Mouse (Mus musculus): ENCODE measurements around the gene Mesp1. TPM values are rescaled to one million over a fixed set of nuclear protein-coding genes. Genes with fewer than 3 reads are reported as not detected.

Mesp1 gene
- not detected for polyA plus RNA-seq (2015; fragmentation: Illumina TruSeq; extraction: RNeasy Lipid Tissue Mini Kit (QIAGEN cat#74804); ENCODE audit: low read depth, low replicate concordance)

GRCm38 (mm10) chr7:79793688-79794087 lies at the start of gene Mesp1:
TSS of gene Mesp1 (minus strand) at chr7:79793788.

GRCm38 (mm10) chr7:79810611-79811506 lies 17.3 kb upstream of the Mesp1 start, which contains the start of gene Mesp2:
TSS of gene Mesp2 (plus strand) at chr7:79810727.

DNA sequence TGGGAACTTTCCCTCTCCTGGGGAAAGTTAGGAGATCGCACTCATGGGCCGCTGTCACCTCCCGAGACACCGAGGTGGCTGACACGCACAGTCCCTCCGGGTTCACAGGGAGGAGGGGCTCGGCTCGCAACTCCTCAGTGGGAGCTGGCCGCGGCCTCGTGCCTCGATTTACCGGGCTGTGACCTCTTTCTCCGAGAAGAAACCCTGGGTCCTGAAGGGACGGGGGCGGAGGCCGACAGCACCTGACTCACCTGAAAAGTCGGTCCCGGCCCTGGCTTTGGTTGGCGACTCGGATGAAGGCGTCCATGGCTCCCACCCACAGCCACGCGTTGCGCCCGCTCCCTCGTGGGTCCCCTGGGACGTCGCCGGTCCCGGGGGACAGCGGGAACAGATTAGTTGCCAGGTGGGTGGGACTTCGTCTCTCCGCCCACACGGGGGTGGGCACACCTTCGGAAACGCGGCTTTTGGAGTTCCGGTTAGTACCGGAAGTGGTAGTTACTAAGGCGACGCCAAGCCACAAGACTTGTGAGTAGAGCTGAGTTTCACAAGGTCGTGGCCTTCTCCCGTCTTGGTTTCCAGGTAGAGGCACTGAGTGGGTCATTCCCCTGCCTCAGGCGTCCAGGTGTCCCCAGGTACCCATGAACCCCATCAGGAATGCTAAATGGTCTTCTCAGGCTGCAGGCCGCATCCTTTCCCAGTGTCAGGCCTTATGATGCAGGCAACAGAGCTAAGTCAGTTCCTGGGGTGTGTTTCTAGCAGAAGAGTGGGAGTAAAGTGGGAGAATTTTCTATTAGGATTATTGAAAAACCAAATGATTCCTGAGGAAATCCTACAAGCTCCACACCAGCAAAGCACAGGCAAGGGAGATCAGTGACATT lies 50.7 kb downstream of the Mesp1 start, which contains the start of the genes Pex11a and Wdr93:
Gene Pex11a, minus strand, starts transcription at position 473 of the 878 bp plus-strand sequence.
Gene Wdr93, plus strand, starts transcription at position 505 of the 878 bp plus-strand sequence.

Other genes starting within 250 kb of the Mesp1 start
- 0.70 TPM for gene Rhcg, start 176.1 kb downstream of the Mesp1 start, polyA plus RNA-seq (2015; fragmentation: Illumina TruSeq; extraction: RNeasy Lipid Tissue Mini Kit (QIAGEN cat#74804); ENCODE audit: low read depth, low replicate concordance)
- not detected for gene Ticrr, start 133.6 kb downstream of the Mesp1 start, polyA plus RNA-seq (2015; fragmentation: Illumina TruSeq; extraction: RNeasy Lipid Tissue Mini Kit (QIAGEN cat#74804); ENCODE audit: low read depth, low replicate concordance)
- gene Kif7, start 78.1 kb downstream of the Mesp1 start, polyA plus RNA-seq (2015; fragmentation: Illumina TruSeq; extraction: RNeasy Lipid Tissue Mini Kit (QIAGEN cat#74804); ENCODE audit: low read depth, low replicate concordance) = 0.98 TPM
- gene Plin1, start 60.9 kb downstream of the Mesp1 start, polyA plus RNA-seq (2015; fragmentation: Illumina TruSeq; extraction: RNeasy Lipid Tissue Mini Kit (QIAGEN cat#74804); ENCODE audit: low read depth, low replicate concordance) = not detected
- 16.8 TPM for gene Pex11a, start 50.7 kb downstream of the Mesp1 start, polyA plus RNA-seq (2015; fragmentation: Illumina TruSeq; extraction: RNeasy Lipid Tissue Mini Kit (QIAGEN cat#74804); ENCODE audit: low read depth, low replicate concordance)
- gene Wdr93, start 50.6 kb downstream of the Mesp1 start, polyA plus RNA-seq (2015; fragmentation: Illumina TruSeq; extraction: RNeasy Lipid Tissue Mini Kit (QIAGEN cat#74804); ENCODE audit: low read depth, low replicate concordance) = 0.83 TPM
- gene Mesp2, start 16.9 kb upstream of the Mesp1 start, polyA plus RNA-seq (2015; fragmentation: Illumina TruSeq; extraction: RNeasy Lipid Tissue Mini Kit (QIAGEN cat#74804); ENCODE audit: low read depth, low replicate concordance) = 0.39 TPM
- 3.5 TPM for gene Anpep, start 67.3 kb upstream of the Mesp1 start, polyA plus RNA-seq (2015; fragmentation: Illumina TruSeq; extraction: RNeasy Lipid Tissue Mini Kit (QIAGEN cat#74804); ENCODE audit: low read depth, low replicate concordance)
- gene Ap3s2, start 126.9 kb upstream of the Mesp1 start, polyA plus RNA-seq (2015; fragmentation: Illumina TruSeq; extraction: RNeasy Lipid Tissue Mini Kit (QIAGEN cat#74804); ENCODE audit: low read depth, low replicate concordance) = 31.8 TPM
- gene Arpin, start 141.6 kb upstream of the Mesp1 start, polyA plus RNA-seq (2015; fragmentation: Illumina TruSeq; extraction: RNeasy Lipid Tissue Mini Kit (QIAGEN cat#74804); ENCODE audit: low read depth, low replicate concordance) = 19.3 TPM
- gene Zfp710, start 231.0 kb upstream of the Mesp1 start, polyA plus RNA-seq (2015; fragmentation: Illumina TruSeq; extraction: RNeasy Lipid Tissue Mini Kit (QIAGEN cat#74804); ENCODE audit: low read depth, low replicate concordance) = 11.7 TPM

Measured in brain, adult 10 weeks (tissue).